Mouse (Mus musculus) skeletal muscle tissue, adult 2 months (tissue): ENCODE measurements around the gene Dab2ip.

Experiments
- DNase-seq: peaks from one replicate; pipeline ENCODE4 v3.0.0-alpha.2; 2012; ENCODE audit warnings: low read depth, low spot score

The Dab2ip gene

GRCm38 (mm10) chr2:35679812-35680672, 122.0 kb downstream of the Dab2ip start:
- no peak for DNase-seq

GRCm38 (mm10) chr2:35680833-35681232, 122.8 kb downstream of the Dab2ip start:
- no peak for DNase-seq

- DNase-seq, result no peak
These were observed 125.9 kb downstream of the Dab2ip start for GRCm38 (mm10) chr2:35684005-35684404.

GRCm38 (mm10) chr2:35684735-35685312, 126.8 kb downstream of the Dab2ip start:
- DNase-seq, result no peak

- no peak for DNase-seq
These were observed 128.0 kb downstream of the Dab2ip start for GRCm38 (mm10) chr2:35686104-35686503.

- DNase-seq, result no peak
These were observed 129.5 kb downstream of the Dab2ip start for GRCm38 (mm10) chr2:35687557-35688070.

- no peak for DNase-seq
These were observed 130.1 kb downstream of the Dab2ip start for GRCm38 (mm10) chr2:35688121-35688520.

- no peak for DNase-seq
These were observed 130.5 kb downstream of the Dab2ip start for GRCm38 (mm10) chr2:35688581-35688980.

GRCm38 (mm10) chr2:35689881-35690280, 131.8 kb downstream of the Dab2ip start:
- DNase-seq, result no peak

- peak; percentile 55 for DNase-seq
These were observed 133.4 kb downstream of the Dab2ip start for GRCm38 (mm10) chr2:35691257-35692049.

GRCm38 (mm10) chr2:35692272-35692900, 134.3 kb downstream of the Dab2ip start:
- DNase-seq, result no peak

GRCm38 (mm10) chr2:35693037-35693436, 135.0 kb downstream of the Dab2ip start:
- DNase-seq, result no peak

- no peak for DNase-seq
These were observed 136.0 kb downstream of the Dab2ip start for GRCm38 (mm10) chr2:35694111-35694510.

- no peak for DNase-seq
These were observed 138.1 kb downstream of the Dab2ip start for GRCm38 (mm10) chr2:35696193-35696541.

- peak; percentile 80 for DNase-seq
These were observed 138.7 kb downstream of the Dab2ip start for GRCm38 (mm10) chr2:35696542-35697391.

- DNase-seq, result no peak
These were observed 139.7 kb downstream of the Dab2ip start for GRCm38 (mm10) chr2:35697768-35698167.

GRCm38 (mm10) chr2:35700966-35701365, 142.9 kb downstream of the Dab2ip start:
- no peak for DNase-seq

GRCm38 (mm10) chr2:35702001-35702400, 143.9 kb downstream of the Dab2ip start:
- no peak for DNase-seq

- DNase-seq, result no peak
These were observed 144.5 kb downstream of the Dab2ip start for GRCm38 (mm10) chr2:35702608-35703007.

- no peak for DNase-seq
These were observed 145.2 kb downstream of the Dab2ip start for GRCm38 (mm10) chr2:35703241-35703640.

GRCm38 (mm10) chr2:35712611-35713010, 154.5 kb downstream of the Dab2ip start:
- DNase-seq, result no peak
